Mouse (Mus musculus): ENCODE measurements at regions not wholly inside any gene's neighbourhood (a gene's known extent, or its start where the extent isn't known, plus 50 kb on each side); places are given as distances from the start of the nearest gene placed in this dataset.

DNA sequence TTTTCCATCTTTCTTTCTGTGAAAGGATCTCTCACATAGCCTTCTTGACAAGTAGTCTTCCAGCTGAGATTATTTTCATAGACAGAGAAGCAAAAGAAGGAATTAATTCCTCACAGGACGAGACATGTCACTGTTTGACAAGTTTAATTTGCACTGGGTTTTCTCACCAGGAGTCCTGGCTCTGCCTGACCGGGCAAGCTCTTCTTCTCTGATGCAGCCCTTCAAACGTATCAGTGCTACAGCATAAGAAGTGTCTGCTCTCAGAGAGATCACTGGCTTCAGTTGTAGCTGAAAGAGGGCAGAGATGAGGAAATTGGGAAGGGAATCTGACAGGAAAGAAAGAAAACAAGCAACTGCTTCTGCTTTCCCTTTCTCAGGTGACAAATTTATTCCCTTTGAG lies 201.8 kb upstream of the Slc39a10 start:
- no peak for DNase-seq (ENCODE audit: low read depth, low spot score)

DNA sequence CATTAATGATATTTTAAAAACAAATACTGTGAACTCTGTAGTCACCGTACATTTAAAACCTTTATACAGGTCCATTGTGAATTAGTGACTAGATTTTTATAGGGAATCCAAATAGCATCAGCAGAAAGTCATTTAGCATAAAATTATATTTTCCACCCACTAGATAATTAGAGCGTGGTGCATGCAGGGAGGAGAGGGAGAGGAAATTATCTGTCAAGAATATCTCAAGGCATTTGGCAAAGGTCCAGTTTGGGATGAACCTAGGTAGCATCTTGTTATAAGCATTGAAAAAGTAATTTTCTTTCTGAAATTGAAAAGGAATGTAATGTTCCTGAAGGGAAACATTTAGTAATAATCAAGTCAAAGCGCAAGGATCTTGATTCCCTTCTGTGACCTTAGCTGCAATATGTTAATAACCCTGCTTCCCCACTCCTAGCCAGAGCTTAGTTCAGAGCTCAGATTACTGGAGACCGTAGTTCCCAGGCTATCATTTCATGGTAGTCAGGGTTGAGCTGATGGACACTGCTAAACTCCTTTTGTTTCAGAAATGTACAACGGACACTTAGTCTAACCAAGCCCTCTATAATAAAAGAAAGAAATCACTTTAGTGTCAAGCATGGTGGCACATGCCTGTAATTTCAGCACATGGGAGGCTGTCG lies 200.8 kb upstream of the Slc39a10 start:
- no peak for DNase-seq (ENCODE audit: low read depth, low spot score)

- no peak for DNase-seq (ENCODE audit: low read depth, low spot score)
Observed at GRCm38 (mm10) chr1:47076423-47076822, 183.8 kb upstream of the Slc39a10 start.

DNA sequence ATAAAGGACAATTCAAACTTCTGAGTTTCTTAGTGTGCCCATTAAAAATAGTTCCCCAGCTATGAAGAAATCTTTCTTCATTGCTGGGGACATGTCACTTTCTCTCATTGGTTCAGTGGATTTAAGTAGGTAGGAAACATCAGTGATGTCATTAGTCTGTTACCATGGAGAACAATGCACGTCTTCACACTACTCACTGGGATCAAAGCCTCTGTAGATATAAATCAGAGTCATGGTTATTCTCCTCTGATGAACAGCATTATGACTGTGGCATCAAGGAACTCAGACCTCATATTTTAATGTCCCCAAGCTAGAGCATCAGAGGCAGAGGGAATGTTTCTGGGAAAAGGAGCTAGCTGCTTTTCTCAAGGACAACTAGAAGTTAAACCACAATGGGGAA lies 165.5 kb upstream of the Slc39a10 start:
- no peak for DNase-seq (ENCODE audit: low read depth, low spot score)

DNA sequence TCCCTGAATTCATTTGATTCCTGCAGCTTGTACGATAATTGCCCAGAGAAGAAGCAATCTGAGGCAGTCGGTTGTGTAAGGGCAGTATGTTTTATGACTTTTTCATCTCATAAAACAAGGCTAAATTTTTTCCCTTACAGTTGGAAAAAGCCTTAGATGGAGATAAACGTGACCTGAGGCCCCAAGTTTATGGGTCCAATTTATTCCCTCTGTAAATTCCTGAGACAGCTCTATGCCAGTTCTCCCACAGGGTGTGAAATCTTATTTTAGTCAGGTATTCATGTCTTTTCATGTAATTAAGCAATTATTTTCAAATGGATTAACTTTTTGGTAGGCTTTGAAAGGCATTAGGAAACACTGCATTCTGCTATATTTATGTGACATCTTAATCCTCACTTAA lies 164.7 kb upstream of the Slc39a10 start:
- no peak for DNase-seq (ENCODE audit: low read depth, low spot score)

GRCm38 (mm10) chr1:47051109-47051508 lies 158.5 kb upstream of the Slc39a10 start:
- no peak for DNase-seq (ENCODE audit: low read depth, low spot score)

DNA sequence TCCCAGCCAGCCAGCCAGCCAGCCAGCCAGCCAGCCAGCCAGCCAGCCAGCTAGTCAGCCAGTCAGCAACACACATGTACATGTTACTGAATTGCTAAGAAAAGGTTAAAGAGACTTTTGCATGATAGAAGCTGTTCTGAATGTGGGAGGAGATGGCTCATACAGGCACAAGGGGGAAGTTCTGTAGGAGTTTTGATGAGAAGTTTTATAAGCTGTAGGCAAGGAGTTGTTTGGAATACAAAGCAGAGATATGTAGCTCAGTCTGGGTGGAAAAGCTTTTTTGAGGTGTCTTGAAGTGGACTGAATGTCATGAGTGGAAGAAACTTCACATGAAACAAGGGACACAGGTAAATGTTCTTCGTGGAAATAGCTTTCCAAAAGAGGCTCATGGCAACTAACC lies 157.8 kb upstream of the Slc39a10 start:
- no peak for DNase-seq (ENCODE audit: low read depth, low spot score)

GRCm38 (mm10) chr1:47037576-47037975 lies 144.9 kb upstream of the Slc39a10 start:
- DNase-seq (ENCODE audit: low read depth, low spot score), result no peak

DNA sequence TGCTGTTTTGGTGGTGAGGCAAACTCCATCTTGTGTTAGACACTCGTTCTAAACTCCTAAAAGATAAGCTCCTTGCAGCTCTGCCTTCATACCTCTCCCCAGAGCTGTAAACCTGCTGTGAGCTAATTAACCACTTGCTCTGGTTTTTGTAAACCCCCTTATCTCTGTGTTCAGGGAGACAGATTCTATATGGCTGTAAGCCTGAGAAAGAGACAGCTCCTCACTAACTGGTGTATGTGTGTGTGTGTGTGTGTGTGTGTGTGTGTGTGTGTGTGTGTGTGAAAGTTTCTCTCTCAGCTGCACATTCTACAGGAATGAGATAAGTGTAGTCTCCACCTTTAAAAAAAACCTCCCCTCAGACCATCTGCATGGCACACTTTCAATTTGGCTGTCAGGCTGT lies 126.7 kb upstream of the Slc39a10 start:
- DNase-seq (ENCODE audit: low read depth, low spot score), result no peak

DNA sequence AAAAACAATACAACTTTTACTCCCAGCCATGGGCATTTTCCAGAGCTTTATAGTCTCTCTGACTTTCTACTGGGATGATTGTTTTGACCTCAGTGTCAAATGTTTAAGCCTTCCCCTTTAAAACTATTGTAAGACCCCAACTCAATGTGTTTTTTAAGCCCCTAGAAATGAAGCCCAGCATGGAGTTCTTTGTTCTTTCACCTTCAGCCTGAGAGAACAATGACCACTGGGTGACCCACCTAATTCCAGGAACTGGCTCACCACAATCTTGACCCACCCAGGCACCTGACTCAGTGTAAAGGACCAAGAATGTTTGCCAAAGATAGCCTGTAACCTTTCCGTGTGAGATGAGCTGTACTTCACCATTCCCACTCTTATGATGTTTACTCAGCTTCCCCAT lies 121.9 kb upstream of the Slc39a10 start:
- DNase-seq (ENCODE audit: low read depth, low spot score), result no peak

- no peak for DNase-seq (ENCODE audit: low read depth, low spot score)
Observed at GRCm38 (mm10) chr1:47003746-47004145, 111.1 kb upstream of the Slc39a10 start.

DNA sequence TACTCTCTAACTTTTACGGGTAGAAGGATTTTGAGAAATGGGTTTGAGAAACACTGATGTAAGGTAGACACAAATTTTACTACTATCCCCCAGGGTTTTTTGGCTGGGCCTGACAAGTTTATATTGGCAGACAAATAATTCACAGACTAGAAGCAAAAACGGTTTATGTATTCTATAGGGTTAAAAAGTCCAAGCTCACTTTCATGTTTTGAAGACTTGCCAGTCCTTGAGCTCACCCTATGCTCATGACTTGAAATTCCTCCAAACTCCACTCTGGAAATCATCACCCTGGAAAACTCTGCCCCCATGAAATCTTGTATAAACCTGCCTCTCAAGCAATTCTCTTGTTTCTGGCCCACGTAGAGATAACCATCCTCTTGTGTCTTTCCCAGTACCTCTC lies 106.7 kb upstream of the Slc39a10 start:
- no peak for DNase-seq (ENCODE audit: low read depth, low spot score)

DNA sequence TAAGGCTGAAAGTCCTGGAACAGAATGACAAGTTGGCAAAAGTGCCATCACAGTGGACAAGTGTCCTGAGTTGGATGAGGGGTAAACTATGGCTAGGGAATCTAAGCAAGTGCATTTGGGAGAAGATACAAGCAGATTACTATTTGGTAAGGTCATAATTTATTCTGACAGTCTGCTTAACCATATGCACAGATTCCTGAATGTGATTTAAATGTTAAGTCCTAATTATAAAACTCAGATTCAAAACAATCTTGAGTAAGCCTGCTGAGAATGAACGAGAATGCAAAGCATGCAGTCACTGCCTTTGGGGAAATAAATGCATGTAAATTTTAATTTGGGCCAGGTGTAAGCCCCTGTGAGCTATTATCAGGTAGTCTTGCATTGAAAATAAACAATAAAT lies 93.3 kb upstream of the Slc39a10 start:
- no peak for DNase-seq (ENCODE audit: low read depth, low spot score)

DNA sequence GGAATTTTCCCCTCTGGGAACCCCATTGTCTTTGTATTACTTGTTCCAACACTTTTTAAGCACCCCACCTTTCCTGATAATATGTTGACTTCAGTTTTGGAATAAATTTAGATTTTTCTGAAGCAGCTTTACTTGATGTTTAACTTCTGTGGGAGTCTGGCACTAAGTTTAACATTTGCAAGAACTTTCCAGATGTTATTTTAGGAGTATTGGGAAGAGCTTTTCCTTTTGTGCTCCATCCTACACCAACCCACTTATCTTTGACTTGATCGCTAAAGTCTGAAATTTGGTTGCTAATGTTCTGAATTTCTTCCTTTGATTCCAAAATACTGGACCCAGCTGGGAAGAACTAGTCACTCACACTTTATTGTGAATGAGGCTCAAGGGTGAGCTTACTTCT lies 90.4 kb upstream of the Slc39a10 start:
- no peak for DNase-seq (ENCODE audit: low read depth, low spot score)

GRCm38 (mm10) chr1:46970470-46970869 lies 77.8 kb upstream of the Slc39a10 start:
- peak; percentile 20 for DNase-seq (ENCODE audit: low read depth, low spot score)

DNA sequence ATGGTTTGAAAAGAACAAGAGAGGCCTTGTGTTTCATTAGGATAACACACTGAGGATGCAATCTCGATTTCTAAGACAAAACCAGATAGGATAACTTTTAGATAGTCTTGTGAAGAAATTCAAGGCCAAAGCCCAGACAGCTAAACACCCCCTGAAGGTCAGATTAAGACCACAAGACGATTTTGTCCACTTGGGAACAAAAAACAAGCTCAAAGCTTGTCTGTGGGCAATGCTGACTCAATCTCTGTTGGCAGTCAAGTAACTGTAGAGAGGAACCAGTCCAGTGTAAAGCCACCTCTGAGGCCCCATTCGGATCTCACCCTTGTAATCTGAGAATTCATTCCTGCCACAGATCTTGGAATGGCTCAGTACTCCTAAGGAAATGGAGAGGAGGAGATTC lies 75.7 kb upstream of the Slc39a10 start:
- DNase-seq (ENCODE audit: low read depth, low spot score), result no peak

DNA sequence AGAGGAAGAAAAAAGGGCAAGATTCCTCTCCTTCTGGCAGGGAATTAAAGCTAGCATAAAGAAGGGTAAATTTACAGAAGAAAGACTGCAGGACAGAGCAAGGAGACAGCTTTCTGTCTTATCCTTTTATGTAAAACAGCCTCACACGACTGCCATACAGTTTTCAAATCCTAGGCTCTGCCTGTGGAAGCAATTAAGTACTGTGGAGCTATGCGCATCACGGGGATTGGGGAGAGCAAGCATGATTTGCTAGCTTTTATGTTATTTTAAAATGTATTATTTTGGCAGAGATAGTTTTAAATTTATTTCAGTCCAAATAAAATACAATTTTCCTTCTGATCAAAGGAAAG lies 74.2 kb upstream of the Slc39a10 start:
- no peak for DNase-seq (ENCODE audit: low read depth, low spot score)

GRCm38 (mm10) chr1:46965996-46966916 lies 73.6 kb upstream of the Slc39a10 start:
- DNase-seq (ENCODE audit: low read depth, low spot score), result no peak

DNA sequence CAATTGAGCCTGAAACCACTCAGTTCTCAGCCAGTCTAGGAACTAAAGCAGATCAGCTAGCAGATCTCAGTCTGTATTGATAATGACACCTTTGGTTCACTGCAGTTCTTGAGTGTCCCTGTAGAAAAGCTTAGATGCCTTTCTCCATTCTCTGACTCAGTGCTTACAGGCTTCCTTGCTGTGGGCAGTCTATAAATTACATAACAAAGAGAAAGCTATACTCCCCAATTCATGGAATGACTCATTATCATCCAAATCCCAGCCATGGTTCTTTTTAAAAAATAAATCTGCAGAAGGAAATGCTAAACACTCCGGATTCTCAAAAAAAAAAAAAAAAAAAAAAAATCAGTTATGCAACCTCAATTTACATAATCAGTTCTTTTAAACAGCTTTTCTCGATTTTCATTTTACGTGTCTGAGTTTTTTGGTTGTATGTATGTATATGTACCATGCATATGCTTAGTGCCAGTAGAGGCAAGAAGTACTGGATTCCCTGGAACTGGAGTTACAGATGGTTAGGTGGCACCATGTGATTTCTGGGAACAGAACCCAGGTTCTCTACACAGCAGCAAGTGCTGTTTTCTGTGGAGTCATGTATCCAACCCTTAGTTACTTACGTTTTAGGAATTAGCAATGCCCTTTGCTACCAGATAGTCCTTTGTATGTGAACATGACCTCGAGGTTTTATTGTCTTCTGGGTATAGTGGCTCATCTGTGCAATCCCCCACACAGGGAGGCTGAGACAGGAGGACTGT lies 71.5 kb upstream of the Slc39a10 start:
- no peak for DNase-seq (ENCODE audit: low read depth, low spot score)

Data from forelimb bud, embryonic 11.5 days (tissue).